Mouse (Mus musculus): ENCODE data around the gene Garnl3. TPM values are rescaled to one million over a fixed set of nuclear protein-coding genes. Genes with fewer than 3 reads are reported as not detected.

Gene Garnl3
- polyA plus RNA-seq, 1 experiment from 2014 or later, result 6.3 TPM

DNA sequence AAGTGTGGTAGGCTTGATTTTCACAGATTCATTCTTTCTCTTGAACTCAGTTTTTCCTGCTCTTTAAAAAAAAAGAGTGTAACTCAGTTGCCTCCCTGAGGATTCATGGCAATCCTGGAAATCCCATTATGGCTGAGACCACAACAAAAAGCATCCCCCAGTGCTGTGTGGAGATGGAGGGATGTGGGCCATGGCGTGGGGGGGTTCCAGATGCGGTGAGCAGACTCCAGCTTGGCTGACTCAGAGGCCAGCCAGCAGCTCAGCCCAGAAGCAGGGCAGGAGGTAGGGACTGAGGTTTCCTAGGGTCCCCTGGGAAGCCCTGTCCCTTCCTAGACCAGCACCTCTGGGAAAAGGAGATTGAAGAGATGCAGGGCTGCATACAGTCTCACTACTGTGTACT lies 45.5 kb upstream of the Garnl3 start:
- H3K4me3 ChIP-seq (ENCODE audit: low read depth, low read length), result no peak overlapping the region
- H3K36me3 ChIP-seq (ENCODE audit: control insufficient read depth, insufficient read depth), result peaks cover 9% of the 10 kb centered on the region; the same call in 1 of the 2 replicates
- H3K27me3 ChIP-seq (replicated peaks; ENCODE audit: control insufficient read depth, insufficient read depth, low read length), result no peaks in the 10 kb centered on the region
- no peaks in the 10 kb centered on the region for H3K9me3 ChIP-seq (ENCODE audit: control insufficient read depth)
- WGBS, result 60% methylated on average over 2 of the region's 2 CpGs
- no peak for TF ChIP-seq CTCF (IDR thresholded peaks at IDR 0.05; ENCODE audit: low read depth)
- H3K4me2 ChIP-seq (replicated peaks; ENCODE audit: low read depth), result no peak overlapping the region
- no peak for ATAC-seq
- H3K4me1 ChIP-seq (replicated peaks; ENCODE audit: control insufficient read depth, insufficient read depth, low read length), result 0 out of 2 replicates have a peak, but pooled peaks cover 7% of the 10 kb centered on the region
- peak overlapping the region; percentile 70; the same call in 1 of the 2 replicates for H3K27ac ChIP-seq (ENCODE audit: low read depth, low read length)
- H3K9ac ChIP-seq (ENCODE audit: low read depth, low read length), result no peak overlapping the region

DNA sequence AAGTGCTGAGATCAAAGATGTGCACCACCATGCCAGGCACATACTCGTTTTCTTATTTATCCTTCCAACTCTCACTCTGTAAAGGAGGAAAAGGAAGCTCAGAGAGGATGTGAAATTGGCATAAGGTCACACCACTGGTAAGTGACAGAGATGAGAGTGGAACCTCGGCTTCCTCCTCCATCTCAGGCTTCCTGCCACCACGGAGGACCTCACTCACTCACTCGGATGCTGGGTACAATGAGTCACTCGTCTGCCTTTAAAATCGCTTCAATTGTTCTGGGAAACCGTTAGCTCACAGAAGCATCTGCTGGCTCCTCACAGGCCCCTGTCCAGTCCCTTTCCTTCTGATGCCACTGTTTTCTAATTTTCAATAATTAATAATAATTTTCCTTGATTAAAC lies 45.1 kb upstream of the Garnl3 start:
- no peak for TF ChIP-seq CTCF (IDR thresholded peaks at IDR 0.05; ENCODE audit: low read depth)
- 69% methylated on average over 7 of the region's 7 CpGs for WGBS
- H3K4me2 ChIP-seq (replicated peaks; ENCODE audit: low read depth), result no peak overlapping the region
- H3K27me3 ChIP-seq (replicated peaks; ENCODE audit: control insufficient read depth, insufficient read depth, low read length), result no peaks in the 10 kb centered on the region
- ATAC-seq, result no peak
- no peak overlapping the region for H3K4me3 ChIP-seq (ENCODE audit: low read depth, low read length)
- no peak overlapping the region for H3K9ac ChIP-seq (ENCODE audit: low read depth, low read length)
- H3K4me1 ChIP-seq (replicated peaks; ENCODE audit: control insufficient read depth, insufficient read depth, low read length), result 0 out of 2 replicates have a peak, but pooled peaks cover 7% of the 10 kb centered on the region
- peaks cover 10% of the 10 kb centered on the region; the same call in 1 of the 2 replicates for H3K36me3 ChIP-seq (ENCODE audit: control insufficient read depth, insufficient read depth)
- H3K9me3 ChIP-seq (ENCODE audit: control insufficient read depth), result no peaks in the 10 kb centered on the region
- H3K27ac ChIP-seq (ENCODE audit: low read depth, low read length), result no peak overlapping the region

DNA sequence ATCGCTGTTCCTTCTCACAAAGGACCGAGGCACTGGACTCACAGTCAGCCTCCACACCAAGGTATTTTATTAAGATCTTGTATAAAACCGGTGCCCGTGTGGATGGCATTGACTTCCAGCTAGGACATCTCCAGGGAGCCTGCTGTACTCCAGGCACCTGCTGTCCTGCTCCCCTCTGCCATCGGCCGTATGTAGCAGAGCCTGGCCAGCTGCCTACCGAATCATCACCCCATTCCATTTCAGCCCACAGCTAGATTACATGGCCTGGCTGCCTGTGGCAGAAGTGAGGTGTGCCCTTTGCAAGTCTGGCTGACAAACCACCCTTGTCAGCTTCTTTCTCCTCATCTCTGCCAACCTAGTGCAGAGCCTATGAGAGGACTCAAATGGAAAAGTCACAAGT lies 42.2 kb upstream of the Garnl3 start:
- Histone ChIP-seq H3K36me3 (ENCODE audit: control insufficient read depth, insufficient read depth) (peaks cover 10% of the 10 kb centered on the region; the same call in 1 of the 2 replicates), H3K27ac (ENCODE audit: low read depth, low read length) (no peak overlapping the region), H3K4me3 (ENCODE audit: low read depth, low read length) (no peak overlapping the region), H3K4me1 (replicated peaks; ENCODE audit: control insufficient read depth, insufficient read depth, low read length) (0 out of 2 replicates have a peak, but pooled peaks cover 7% of the 10 kb centered on the region), H3K4me2 (replicated peaks; ENCODE audit: low read depth) (no peak overlapping the region), H3K9ac (ENCODE audit: low read depth, low read length) (no peak overlapping the region), H3K27me3 (replicated peaks; ENCODE audit: control insufficient read depth, insufficient read depth, low read length) (no peaks in the 10 kb centered on the region), H3K9me3 (ENCODE audit: control insufficient read depth) (no peaks in the 10 kb centered on the region)
- no peak for TF ChIP-seq CTCF (IDR thresholded peaks at IDR 0.05; ENCODE audit: low read depth)
- no peak for ATAC-seq
- WGBS, result 94% methylated on average over 7 of the region's 7 CpGs

DNA sequence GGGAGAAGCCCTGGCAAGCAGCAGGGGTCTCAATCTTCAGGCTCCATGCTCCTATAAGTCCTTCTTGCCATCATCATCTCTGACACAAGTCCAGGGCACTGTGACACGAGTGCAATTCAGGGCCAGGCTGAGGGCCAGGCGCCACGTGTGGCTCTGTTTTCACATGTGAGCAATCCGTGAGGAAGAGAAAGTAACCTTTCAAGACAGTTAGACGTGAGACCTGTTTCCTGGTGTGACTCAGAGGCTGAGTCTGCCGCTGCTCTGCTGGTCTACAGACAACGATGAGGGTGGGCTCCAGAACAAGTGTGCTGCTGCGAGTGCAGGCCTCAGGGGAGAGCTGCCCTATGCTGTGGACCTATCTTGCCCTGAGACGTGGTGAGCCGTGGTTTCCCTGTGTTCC lies 41.7 kb upstream of the Garnl3 start:
- WGBS, result 53% methylated on average over 10 of the region's 10 CpGs
- ATAC-seq, result no peak
- Histone ChIP-seq H3K27me3 (replicated peaks; ENCODE audit: control insufficient read depth, insufficient read depth, low read length) (no peaks in the 10 kb centered on the region), H3K4me2 (replicated peaks; ENCODE audit: low read depth) (no peak overlapping the region), H3K27ac (ENCODE audit: low read depth, low read length) (no peak overlapping the region), H3K9me3 (ENCODE audit: control insufficient read depth) (no peaks in the 10 kb centered on the region), H3K4me1 (replicated peaks; ENCODE audit: control insufficient read depth, insufficient read depth, low read length) (0 out of 2 replicates have a peak, but pooled peaks cover 4% of the 10 kb centered on the region), H3K4me3 (ENCODE audit: low read depth, low read length) (no peak overlapping the region), H3K36me3 (ENCODE audit: control insufficient read depth, insufficient read depth) (peaks cover 10% of the 10 kb centered on the region; the same call in 1 of the 2 replicates), H3K9ac (ENCODE audit: low read depth, low read length) (no peak overlapping the region)
- no peak for TF ChIP-seq CTCF (IDR thresholded peaks at IDR 0.05; ENCODE audit: low read depth)

DNA sequence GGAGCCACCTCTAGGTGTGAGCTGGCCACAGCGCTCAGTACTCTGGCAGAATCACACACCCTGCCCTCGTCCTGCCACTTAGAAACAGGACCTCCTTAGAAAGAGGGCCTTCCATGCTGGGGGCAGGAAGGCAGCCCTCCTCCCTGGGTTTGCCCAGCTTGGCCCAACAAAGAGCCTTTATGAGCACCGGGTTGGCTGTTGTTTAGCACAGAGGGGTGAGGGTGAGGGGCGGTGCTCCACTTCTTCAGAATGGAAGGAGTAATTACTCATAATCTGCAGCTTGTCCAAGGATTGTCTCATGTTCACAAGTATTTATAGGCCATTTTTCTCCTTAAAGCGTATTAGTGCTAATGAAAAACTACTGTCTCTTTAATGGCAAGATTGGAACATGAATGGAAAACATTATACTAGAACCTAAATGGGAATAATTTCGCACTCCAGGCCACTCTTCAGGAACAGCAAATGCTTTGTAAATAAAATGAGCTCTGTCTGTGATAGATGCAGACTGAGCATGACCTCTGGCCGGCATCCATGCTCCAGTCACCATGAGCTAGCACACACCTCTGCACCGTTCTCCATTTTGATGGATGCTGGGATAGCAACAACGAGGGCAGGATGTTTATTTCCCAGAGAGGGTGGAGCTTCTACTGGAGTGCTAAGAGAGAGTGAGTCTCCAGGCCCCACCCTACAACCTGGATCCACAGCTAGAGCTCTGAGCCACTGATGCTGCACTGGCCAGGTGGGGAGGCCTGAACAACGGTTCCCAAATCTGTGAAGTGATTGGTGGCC lies 39.5 kb upstream of the Garnl3 start:
- Histone ChIP-seq H3K9me3 (ENCODE audit: control insufficient read depth) (no peaks in the 10 kb centered on the region), H3K36me3 (ENCODE audit: control insufficient read depth, insufficient read depth) (peaks cover 18% of the 10 kb centered on the region; the same call in 1 of the 2 replicates), H3K4me3 (ENCODE audit: low read depth, low read length) (no peak overlapping the region), H3K4me2 (replicated peaks; ENCODE audit: low read depth) (no peak overlapping the region), H3K27me3 (replicated peaks; ENCODE audit: control insufficient read depth, insufficient read depth, low read length) (no peaks in the 10 kb centered on the region), H3K9ac (ENCODE audit: low read depth, low read length) (no peak overlapping the region), H3K4me1 (replicated peaks; ENCODE audit: control insufficient read depth, insufficient read depth, low read length) (no peaks in the 10 kb centered on the region), H3K27ac (ENCODE audit: low read depth, low read length) (no peak overlapping the region)
- no peak for ATAC-seq
- WGBS, result 70% methylated on average over 10 of the region's 10 CpGs
- TF ChIP-seq CTCF (IDR thresholded peaks at IDR 0.05; ENCODE audit: low read depth), result no peak

DNA sequence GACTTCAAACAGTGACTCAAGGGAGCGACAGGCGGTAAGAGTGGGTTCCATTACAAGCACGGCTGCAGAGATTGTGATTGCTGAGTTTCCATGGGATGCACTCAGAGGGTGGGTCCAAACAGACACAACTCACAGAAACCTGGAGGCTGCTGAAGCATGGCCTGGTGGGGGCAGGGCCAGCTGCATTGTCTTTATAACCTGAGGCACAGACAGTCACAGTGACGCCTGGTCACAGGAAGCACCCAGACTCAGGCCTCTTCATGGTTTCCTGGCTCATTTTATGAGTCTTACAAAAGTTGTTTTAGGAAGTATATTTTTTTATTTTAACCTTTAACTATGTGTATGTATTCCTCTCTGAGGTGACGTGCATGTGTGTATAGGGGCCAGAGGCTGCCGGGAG lies 38.0 kb upstream of the Garnl3 start:
- no peak overlapping the region for H3K4me2 ChIP-seq (replicated peaks; ENCODE audit: low read depth)
- TF ChIP-seq CTCF (IDR thresholded peaks at IDR 0.05; ENCODE audit: low read depth), result no peak
- peaks cover 2% of the 10 kb centered on the region; the same call in 1 of the 2 replicates for H3K4me1 ChIP-seq (replicated peaks; ENCODE audit: control insufficient read depth, insufficient read depth, low read length)
- H3K27me3 ChIP-seq (replicated peaks; ENCODE audit: control insufficient read depth, insufficient read depth, low read length), result no peaks in the 10 kb centered on the region
- no peak for ATAC-seq
- 75% methylated on average over 6 of the region's 6 CpGs for WGBS
- no peak overlapping the region for H3K4me3 ChIP-seq (ENCODE audit: low read depth, low read length)
- H3K9me3 ChIP-seq (ENCODE audit: control insufficient read depth), result no peaks in the 10 kb centered on the region
- H3K27ac ChIP-seq (ENCODE audit: low read depth, low read length), result no peak overlapping the region
- peaks cover 18% of the 10 kb centered on the region; the same call in 1 of the 2 replicates for H3K36me3 ChIP-seq (ENCODE audit: control insufficient read depth, insufficient read depth)
- no peak overlapping the region for H3K9ac ChIP-seq (ENCODE audit: low read depth, low read length)

Measured in intestine, postnatal 0 days (tissue).